Mouse (Mus musculus): ENCODE measurements around the gene Msh3. TPM values are rescaled to one million over a fixed set of nuclear protein-coding genes. Genes with fewer than 3 reads are reported as not detected.

Gene Msh3
- 50.5 TPM for total RNA-seq (2023)

DNA sequence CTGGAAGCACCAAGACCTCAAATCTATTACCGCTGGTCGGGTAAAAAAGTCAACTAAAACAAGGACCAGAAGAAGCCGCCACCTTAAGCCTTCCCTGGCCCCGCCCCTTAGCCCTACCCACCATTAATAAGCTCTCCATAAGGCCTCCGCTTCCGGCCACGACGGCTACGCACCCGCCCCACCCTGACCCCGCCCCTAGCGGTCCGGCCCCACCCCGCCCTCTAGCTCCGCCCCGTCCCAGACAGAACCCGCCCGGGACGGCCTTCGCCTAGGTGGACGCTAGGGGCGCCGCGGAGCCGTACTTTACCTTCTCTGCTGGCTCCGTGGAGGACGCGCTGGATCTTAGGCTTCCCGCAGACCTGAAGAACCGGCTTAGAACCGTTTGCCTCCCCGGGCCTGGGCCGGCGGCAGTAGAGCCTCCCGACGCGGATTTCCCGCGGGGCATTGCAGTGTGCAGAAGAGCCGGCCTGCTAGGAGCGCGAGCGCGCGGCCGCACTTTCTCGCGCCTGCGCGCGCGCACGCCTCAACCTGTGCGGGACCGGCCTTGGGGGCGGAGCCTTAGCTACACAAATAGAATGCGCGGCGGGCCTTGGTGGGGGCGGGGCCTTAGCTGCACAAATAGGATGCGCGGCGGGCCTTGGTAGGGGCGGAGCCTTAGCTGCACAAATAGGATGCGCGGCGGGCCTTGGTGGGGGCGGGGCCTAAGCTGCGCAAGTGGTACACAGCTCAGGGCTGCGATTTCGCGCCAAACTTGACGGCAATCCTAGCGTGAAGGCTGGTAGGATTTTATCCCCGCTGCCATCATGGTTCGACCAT is at the start of gene Msh3, which contains the start of gene Dhfr:
Gene Msh3, minus strand, starts transcription at position 548 of the 816 bp plus-strand sequence.
Gene Dhfr, plus strand, starts transcription at position 271 of the 816 bp plus-strand sequence.

DNA sequence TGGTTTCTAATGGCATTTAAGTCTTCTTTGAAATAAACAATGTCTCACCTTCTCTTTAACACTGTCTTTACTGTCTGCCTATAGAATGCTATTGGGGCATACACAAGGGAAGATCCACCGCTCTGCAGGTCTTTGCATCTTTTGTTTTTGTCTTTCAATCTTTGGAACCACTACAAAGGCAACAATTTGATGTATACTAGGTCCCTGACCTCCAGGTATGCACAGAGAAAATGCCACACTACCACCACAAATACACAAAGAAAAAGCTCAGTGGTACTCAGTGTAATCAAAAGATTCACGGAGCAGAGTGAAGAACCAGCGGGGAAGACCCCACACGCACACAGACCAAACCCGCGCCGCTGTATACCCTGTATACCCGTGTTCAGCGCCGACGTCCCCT is 49.1 kb downstream of the Msh3 start, which contains the start of gene Gm20379:
Gene Gm20379, plus strand, starts transcription at position 301 of the 400 bp plus-strand sequence.

Other genes with a start within 250 kb of the Msh3 start
- 20.4 TPM for gene Rasgrf2, start 223.3 kb downstream of the Msh3 start, total RNA-seq (2023)
- not detected for gene Gm20379, start 49.0 kb downstream of the Msh3 start, total RNA-seq (2023)
- 2.5 TPM for gene Dhfr, start 277 bp downstream of the Msh3 start, total RNA-seq (2023)
- gene Ankrd34b, start 70.9 kb upstream of the Msh3 start, total RNA-seq (2023) = not detected
- gene Fam151b, start 129.0 kb upstream of the Msh3 start, total RNA-seq (2023) = 3.3 TPM
- 21.1 TPM for gene Zfyve16, start 175.9 kb upstream of the Msh3 start, total RNA-seq (2023)
- gene Spz1, start 221.2 kb upstream of the Msh3 start, total RNA-seq (2023) = not detected

All from CD4-positive naive resting alpha-beta T cell, adult 76 days (primary cell).